Mouse (Mus musculus) inflammation-experienced regulatory T-cells (primary cell): Measurements from ENCODE around the gene D430041D05Rik. TPM values are rescaled to one million over a fixed set of nuclear protein-coding genes. Genes with fewer than 3 reads are reported as not detected.

Source experiments
- polyA plus RNA-seq, 2 experiments: library from polyadenylated mRNA; unstranded; fragments of 100-300 nt; shearing (Covaris generic); gene quantifications; one replicate each; pipeline ENCODE4 v1.2.1; 2017

D430041D05Rik gene
- under 1 TPM in 1 of 2 experiments, not detected in 1; 0.58 TPM for polyA plus RNA-seq

DNA sequence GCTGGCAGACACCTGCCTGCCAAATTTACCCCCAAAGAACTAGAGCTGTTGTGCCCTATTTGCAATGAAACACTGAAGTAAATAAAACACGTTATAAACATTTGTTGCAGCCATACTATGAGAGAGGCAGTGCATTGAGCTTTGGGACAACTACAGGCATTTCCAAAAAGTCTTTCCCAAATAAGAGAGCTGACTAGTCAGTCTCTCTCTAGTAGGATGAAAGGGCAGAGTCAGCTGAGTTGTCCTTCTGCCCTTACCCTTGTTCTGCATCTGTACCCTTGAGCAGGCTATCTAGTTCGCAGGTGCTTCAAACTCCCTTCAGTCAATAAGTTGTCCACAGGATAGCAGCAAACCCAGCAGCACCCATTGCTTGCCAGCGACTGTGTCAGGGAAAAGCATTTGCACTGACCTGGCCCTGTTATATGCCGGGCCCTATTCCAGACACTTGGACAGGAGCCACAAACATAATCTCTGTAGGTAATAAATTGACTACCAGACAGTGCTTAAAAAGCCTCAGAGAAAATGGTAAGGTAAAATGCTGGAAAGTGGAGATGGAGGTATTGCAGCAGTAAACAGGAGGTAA, at the start of gene D430041D05Rik:
TSS of gene D430041D05Rik (minus strand) at position 51 of the 583 bp plus-strand sequence.

DNA sequence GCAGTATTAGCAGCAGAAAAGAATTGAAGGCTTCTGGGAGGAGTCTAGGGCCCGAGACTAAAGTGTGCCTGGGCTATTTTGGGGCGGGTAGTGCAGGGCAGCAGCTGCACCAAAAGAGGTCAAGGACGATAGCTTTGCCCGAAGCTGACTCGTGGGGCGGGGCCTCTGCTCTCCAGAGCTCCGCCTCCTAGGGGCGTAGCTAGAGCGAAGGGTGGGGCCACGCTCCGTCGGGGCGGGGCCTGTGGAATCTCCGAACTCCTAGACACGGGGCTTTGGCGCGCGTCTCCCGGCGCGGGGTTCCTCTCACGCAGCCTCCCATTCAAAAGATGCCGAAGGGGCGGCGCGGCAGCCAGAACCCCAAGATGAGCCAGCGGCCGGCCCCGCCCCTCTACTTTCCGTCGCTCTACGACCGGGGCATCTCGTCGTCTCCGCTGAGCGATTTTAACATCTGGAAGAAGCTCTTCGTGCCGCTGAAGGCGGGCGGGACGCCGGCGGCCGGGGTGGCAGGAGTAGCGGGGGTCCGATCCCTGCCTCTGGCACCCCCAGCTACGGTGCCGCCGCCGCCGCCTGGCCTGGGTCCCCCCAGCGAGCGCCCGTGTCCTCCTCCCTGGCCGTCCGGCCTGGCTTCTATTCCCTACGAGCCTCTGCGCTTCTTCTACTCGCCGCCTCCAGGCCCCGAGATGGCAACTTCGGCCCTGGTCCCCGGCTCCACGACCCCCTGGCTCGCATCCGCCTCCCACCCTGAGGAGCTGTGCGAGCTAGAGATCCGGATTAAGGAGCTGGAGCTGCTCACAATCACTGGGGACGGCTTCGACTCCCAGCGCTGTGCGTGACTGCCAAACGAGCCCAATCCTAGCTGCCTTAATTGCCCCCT, 288.1 kb downstream of the D430041D05Rik start, which contains the start of gene A930018P22Rik:
TSS of gene A930018P22Rik (plus strand) at position 265 of the 874 bp plus-strand sequence.

DNA sequence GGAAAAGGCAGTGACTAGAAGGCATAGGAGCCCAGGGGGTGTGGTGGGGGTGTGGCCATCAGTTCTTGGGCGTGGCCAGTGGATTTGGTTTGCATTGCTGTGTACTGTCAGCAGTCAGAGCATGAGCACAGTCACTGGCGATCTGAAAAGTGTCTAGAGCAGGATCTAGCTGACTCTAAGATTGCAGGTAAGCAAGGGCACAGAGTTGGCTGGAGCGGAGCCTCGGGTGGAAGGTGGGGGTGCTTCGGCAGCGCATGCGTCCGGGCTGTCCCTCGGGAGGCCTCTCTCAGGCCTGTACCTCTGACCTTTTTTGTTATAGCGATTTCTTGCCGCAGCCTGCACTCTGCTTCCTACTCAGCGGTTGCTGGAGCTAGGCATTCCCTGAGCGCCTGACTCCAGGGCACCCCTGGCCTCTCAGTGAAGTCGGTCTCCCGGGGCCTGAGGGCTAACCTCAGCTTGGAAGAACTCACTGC, 315.0 kb downstream of the D430041D05Rik start, which contains the start of gene Cd59a:
TSS of gene Cd59a (plus strand) at position 61 of the 473 bp plus-strand sequence.

Other genes with a start within 250 kb of the D430041D05Rik start
- 10 to 100 TPM; 39.5 to 48.2 TPM for gene Hipk3, start 83.4 kb upstream of the D430041D05Rik start, polyA plus RNA-seq
- gene Cstf3, start 179.5 kb upstream of the D430041D05Rik start, polyA plus RNA-seq: 10 to 100 TPM; 56.2 to 69.0 TPM